Mouse (Mus musculus) brown adipose tissue, adult 24 weeks (tissue): ENCODE measurements around the gene Palm2. TPM values are rescaled to one million over a fixed set of nuclear protein-coding genes. Genes with fewer than 3 reads are reported as not detected.

Experiments used
- H3K27ac ChIP-seq: fragments of 200-500 bp; replicated peaks from 2 replicates; pipeline ENCODE4 v1.5.1; 2012; ENCODE audit warnings: low read depth, mild to moderate bottlenecking, low read length
- H3K4me1 ChIP-seq: fragments of 200-500 bp; 2 replicates; pipeline ENCODE4 v1.6.1; 2012; ENCODE audit warnings: low read length, mixed read lengths; ENCODE audit not compliant: control insufficient read depth, insufficient read depth, insufficient read length
- H3K4me3 ChIP-seq: fragments of 200-500 bp; 2 replicates; pipeline ENCODE4 v1.5.1; 2012; ENCODE audit warnings: low read depth, mild to moderate bottlenecking, low read length, moderate library complexity; ENCODE audit not compliant: insufficient read depth
- polyA plus RNA-seq: library from polyadenylated mRNA; stranded (reverse); fragments of >200 nt; gene quantifications from 2 replicates; pipeline ENCODE4 v1.2.4, GENCODE M21; 2012; ENCODE audit not compliant: missing spikeins, insufficient read depth, insufficient read length

Gene Palm2
- polyA plus RNA-seq, 1 experiment: 17.0 TPM

GRCm38 (mm10) chr4:57569711-57570110 is 135.7 kb downstream of the Palm2 start:
- Histone ChIP-seq H3K27ac (peak overlapping the region; percentile 96), H3K4me1 (peaks cover 20% of the 10 kb centered on the region), H3K4me3 (peak overlapping the region; percentile 61)

- Histone ChIP-seq H3K4me3 (peak overlapping the region; percentile 61), H3K4me1 (peaks cover 22% of the 10 kb centered on the region), H3K27ac (peak overlapping the region; percentile 96)
These were observed 136.2 kb downstream of the Palm2 start for GRCm38 (mm10) chr4:57570229-57570628.

GRCm38 (mm10) chr4:57574181-57574580 is 140.1 kb downstream of the Palm2 start:
- Histone ChIP-seq H3K4me1 (peaks cover 25% of the 10 kb centered on the region), H3K27ac (peak overlapping the region; percentile 96), H3K4me3 (no peak overlapping the region)

GRCm38 (mm10) chr4:57574646-57575045 is 140.6 kb downstream of the Palm2 start:
- H3K4me1 ChIP-seq: peaks cover 25% of the 10 kb centered on the region
- H3K27ac ChIP-seq: peak overlapping the region; percentile 96
- no peak overlapping the region for H3K4me3 ChIP-seq

- H3K4me1 ChIP-seq: peaks cover 25% of the 10 kb centered on the region
- peak overlapping the region; percentile 96 for H3K27ac ChIP-seq
- H3K4me3 ChIP-seq: no peak overlapping the region
These were observed 141.6 kb downstream of the Palm2 start for GRCm38 (mm10) chr4:57575686-57576085.

- peaks cover 22% of the 10 kb centered on the region for H3K4me1 ChIP-seq
These were observed 142.0 kb downstream of the Palm2 start for GRCm38 (mm10) chr4:57576095-57576494.

GRCm38 (mm10) chr4:57579683-57580082 is 145.6 kb downstream of the Palm2 start:
- Histone ChIP-seq H3K4me1 (peaks cover 14% of the 10 kb centered on the region), H3K27ac (no peak overlapping the region; the same call in 1 of the 2 replicates), H3K4me3 (no peak overlapping the region)

More at GRCm38 (mm10) chr4:57576095-57576494, 142.0 kb downstream of the Palm2 start:
- Histone ChIP-seq H3K4me3 (no peak overlapping the region), H3K27ac (peak overlapping the region; percentile 32; the same call in 1 of the 2 replicates)

- Histone ChIP-seq H3K4me1 (peaks cover 17% of the 10 kb centered on the region), H3K4me3 (no peak overlapping the region), H3K27ac (peak overlapping the region; percentile 91)
These were observed 151.3 kb downstream of the Palm2 start for GRCm38 (mm10) chr4:57585281-57585800.

- no peak overlapping the region for H3K4me3 ChIP-seq
- H3K27ac ChIP-seq: peak overlapping the region; percentile 89
- H3K4me1 ChIP-seq: peaks cover 17% of the 10 kb centered on the region
These were observed 153.0 kb downstream of the Palm2 start for GRCm38 (mm10) chr4:57586933-57587658.

GRCm38 (mm10) chr4:57588356-57588755 is 154.3 kb downstream of the Palm2 start:
- no peak overlapping the region for H3K4me3 ChIP-seq

GRCm38 (mm10) chr4:57592751-57593150 is 158.7 kb downstream of the Palm2 start:
- Histone ChIP-seq H3K27ac (no peak overlapping the region), H3K4me1 (peaks cover 9% of the 10 kb centered on the region; the same call in 1 of the 2 replicates), H3K4me3 (no peak overlapping the region)

More at GRCm38 (mm10) chr4:57588356-57588755, 154.3 kb downstream of the Palm2 start:
- Histone ChIP-seq H3K4me1 (peaks cover 21% of the 10 kb centered on the region), H3K27ac (peak overlapping the region; percentile 89)

GRCm38 (mm10) chr4:57599946-57600345 is 165.9 kb downstream of the Palm2 start:
- Histone ChIP-seq H3K4me3 (no peak overlapping the region), H3K27ac (no peak overlapping the region), H3K4me1 (peaks cover 6% of the 10 kb centered on the region)

GRCm38 (mm10) chr4:57600685-57601457 is 166.8 kb downstream of the Palm2 start:
- Histone ChIP-seq H3K27ac (no peak overlapping the region), H3K4me3 (no peak overlapping the region), H3K4me1 (peaks cover 6% of the 10 kb centered on the region)

GRCm38 (mm10) chr4:57601458-57601835 is 167.4 kb downstream of the Palm2 start:
- Histone ChIP-seq H3K4me1 (peaks cover 6% of the 10 kb centered on the region), H3K4me3 (no peak overlapping the region), H3K27ac (peak overlapping the region; percentile 29; the same call in 1 of the 2 replicates)

- Histone ChIP-seq H3K27ac (no peak overlapping the region), H3K4me1 (peaks cover 6% of the 10 kb centered on the region), H3K4me3 (no peak overlapping the region)
These were observed 168.0 kb downstream of the Palm2 start for GRCm38 (mm10) chr4:57601903-57602617.
